Mouse (Mus musculus) retina, adult 2 months (tissue): Measurements from ENCODE around the gene Gm9821.

Experiments
- DNase-seq: peaks from one replicate; pipeline ENCODE4 v3.0.0-alpha.2; 2012; ENCODE audit warnings: low read depth, low spot score

Gene Gm9821

DNA sequence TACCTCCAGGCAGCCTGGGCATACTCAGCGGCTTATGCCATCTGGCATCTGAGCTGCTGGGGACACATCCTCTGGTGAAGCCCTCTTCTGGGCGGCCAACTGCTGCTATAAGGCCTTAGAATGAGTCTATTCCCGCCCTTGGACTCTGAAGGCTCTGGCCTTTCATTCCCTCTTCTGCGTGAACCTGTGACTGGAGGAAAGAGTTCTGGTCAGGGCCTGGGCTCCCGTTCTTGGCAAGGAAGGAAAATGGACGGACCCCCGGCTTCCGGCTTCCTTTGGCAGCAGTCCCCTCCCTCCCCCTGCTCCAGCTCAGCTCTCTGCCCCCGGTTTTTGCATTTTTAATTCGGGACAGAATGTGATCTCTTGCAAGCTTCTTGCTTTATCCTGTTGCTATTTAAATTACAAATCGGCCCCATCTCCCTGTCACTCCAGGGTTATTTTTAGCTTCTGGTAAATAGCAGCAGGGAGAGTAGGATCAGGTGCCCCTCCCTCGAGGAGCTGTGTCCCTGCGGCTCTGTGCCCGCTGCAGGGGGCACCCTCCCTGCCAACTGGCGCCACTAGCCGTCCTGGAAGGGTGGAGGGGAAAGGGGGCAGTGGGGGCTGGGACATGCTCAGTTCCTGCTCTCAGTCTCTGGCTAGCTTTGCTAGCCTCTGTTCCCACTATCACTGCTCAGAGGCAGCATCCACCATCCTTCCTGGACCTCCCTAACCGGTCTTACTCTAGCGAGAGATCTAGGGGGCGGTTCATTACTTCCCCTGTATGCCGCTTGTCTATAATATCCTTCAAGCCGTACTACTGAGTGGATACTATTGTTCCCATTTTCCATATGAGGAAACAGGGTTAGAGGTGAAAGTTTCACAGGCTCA is 26.0 kb downstream of the Gm9821 start:
- DNase-seq = no peak

DNA sequence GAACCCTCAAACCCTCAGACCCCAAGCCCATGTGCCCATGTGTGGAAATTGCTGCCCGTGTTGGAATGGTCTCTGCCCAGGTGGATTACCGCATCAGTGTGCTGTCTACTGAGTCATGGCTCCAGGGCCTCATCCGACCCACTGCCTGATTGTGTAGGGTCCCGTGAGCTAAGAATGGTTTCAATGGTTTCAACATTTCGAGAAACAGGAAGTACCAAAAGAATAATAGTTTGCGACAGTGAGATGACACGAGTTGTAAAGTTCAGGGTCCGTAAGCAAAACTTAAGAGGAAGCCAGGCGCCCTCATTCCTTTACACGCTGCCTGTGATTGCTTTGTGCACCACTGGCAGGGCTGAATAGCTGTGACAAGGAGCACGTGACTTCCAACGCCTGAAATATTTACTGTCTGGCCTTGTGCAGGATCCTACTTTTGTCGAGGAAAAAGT is 26.6 kb downstream of the Gm9821 start:
- no peak for DNase-seq

DNA sequence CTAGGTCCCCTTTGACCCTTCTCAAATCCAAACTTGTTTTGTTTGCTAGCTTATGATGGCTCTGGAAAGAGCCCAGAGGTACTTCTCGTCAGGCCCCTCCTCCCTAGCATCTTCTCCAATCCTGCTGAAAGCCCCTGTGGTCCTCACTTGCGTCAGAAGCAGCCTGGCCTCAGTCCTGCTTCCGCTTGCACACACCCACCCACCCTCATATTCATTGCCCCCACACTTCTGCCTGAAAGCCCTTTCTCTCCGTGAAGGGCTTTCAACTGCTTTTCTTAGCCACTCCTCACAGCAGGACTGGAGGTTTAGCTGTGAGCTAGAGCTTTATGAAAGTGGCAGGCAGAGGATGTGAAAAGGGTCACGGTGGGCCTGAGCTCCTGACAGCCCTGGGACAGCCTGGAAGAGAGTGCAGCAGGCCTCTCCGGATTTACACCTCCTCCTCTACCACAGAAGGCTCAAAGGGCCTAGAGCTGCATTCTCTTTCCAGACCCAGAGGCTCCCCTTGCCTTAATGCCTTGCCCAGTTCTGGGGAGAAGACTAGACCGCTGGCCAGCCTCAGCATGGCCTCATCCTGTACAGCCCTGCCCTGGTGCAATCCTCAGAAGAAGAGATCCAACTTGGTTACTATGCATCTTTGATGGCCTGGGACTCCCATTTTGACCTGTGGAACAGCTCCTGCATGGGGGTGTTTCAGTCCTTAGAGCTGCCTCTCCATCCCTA is 28.1 kb downstream of the Gm9821 start:
- no peak for DNase-seq

DNA sequence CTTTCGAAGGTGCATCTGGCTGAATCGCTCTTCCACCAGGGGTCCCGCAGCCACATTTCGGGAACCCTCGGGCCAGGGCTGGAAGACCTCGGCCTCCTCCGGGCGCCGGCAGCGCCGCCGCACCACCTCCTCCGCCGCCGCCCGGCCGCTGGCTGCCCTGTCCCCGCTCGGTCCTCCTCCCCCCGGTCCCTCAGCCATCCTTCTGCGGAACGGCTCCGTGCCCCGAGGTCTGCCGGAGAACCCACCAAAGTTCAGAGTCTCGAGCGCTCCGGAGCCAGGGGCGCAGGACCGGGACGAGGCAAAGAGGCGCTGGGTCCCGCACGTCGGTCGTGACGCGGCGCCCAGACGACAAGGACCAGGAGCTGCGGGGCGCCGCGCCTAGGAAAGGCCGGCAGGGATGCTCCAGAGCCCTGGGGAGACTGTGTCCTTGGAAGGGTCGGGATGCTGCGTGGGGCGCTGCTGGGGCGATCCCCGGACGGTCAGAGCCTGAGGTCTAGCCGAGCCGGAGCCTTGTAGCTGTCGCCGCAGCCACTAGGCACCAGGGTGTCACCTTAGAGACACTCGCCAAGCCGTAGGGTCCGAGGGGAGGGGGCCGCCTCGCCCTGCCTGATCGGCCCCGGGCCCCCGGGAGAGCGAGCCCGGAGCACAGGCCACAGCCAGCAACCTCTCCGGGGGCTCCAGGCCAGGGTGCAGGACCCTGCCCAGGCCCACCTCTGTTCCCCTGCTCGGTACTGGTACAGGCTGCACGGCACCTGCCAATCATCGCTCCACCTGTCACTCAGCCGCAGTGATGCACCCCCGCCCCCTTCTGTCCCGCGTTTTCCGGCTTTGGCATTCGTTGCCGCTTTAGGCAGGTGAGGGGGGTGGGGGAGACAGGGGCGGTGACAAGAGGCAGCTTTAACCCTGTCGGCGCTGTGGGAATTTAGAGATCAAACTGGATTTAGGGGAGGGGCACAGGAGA is 30.4 kb downstream of the Gm9821 start, which contains the start of gene Dgkz:
TSS of gene Dgkz (minus strand) at position 284 of the 961 bp plus-strand sequence.
- no peak for DNase-seq

DNA sequence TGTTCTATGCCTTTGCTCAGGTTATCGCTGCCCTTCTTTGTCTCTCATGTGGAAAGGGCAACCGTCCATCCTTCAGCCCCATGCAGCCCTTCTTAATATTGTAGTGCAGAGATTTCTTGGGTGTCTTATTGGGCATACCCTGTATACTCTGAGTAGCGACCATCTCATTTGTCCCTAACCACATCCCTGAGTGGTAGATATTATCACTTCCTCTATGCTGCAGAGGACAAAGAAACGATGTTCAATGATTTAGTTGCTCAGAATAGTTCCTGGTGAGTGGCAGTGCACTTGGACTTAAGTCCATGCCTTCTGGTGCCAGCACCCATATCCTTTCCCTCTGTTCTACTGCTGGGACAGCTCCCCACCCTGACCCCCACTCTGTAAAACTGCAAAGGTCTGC is 32.5 kb downstream of the Gm9821 start:
- no peak for DNase-seq

DNA sequence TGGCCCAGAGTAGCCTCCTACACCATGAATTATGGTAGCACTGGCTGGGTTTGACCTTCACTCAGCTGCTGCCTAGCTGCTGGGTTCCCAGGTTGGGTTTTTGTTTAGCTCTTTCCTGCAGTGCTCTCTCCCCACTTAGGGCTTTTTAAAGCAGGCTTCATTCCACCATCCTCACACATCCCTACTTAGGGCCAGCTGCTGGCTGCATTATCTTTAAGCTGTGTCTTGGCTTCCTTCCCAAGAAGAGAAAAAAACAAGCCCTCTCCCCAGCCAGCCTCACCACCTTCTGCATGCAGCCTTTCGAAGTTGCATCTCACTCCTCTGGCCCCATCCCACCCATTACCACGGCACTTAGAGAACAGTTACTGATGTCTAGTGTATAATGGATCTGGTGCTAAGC is 33.0 kb downstream of the Gm9821 start:
- DNase-seq = no peak

DNA sequence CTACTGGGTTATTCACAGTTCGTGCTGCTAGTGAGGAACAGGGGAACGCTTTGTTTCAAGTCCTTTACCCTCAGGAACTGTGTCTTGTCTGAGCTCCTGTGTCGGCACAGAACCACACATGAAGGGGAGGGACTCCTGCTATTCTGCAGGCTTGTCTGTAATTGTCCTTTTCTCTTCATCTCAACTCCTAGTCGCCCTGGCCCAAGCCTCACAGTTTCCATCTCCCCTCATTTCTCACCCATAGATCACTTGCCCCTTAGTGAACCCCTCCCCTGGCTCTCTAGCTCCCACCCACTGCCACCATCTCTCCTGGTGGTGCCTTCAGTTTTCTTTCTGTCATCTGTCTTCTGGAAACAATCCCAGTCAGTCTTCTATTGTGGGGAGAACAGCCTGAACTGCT is 34.7 kb downstream of the Gm9821 start:
- DNase-seq = no peak

DNA sequence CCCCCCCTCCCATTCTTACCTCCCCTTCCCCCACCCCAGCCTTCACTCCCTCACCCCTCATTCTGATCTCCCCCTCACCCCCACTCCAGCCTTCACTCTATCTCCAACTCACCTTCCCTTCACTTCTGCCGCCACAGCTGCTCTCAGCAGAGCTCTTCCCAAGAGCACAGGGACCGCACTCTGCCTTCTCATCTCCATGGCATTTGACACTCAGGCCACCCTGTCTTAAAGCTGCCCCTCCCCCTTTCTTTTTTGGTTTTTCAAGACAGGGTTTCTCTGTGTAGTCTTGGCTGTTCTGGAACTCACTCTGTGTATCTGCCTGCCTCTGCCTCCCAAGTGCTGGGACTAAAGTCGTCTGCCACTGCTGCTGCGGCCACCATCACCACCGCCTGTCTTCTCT is 35.3 kb downstream of the Gm9821 start:
- DNase-seq = no peak

DNA sequence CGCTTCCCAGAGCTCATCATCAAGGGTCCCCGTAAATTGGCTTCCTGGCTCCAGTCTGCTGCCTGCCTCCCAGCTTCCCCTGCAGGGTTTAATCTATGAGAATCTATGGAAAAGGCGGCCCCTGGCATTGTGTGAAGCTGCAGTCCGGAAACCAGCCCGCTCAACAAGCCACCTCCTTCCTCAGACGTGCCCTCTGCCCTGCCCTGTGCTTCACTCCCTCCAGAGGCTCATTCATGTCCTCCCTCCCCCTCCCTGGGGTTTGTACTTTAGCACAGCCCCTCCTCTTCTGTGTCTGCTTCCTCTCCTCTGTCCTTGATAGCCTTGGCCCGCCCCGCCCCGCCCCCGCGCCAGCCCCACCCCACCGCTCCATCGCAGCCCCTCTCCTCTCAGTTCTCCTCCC is 38.9 kb downstream of the Gm9821 start:
- no peak for DNase-seq

DNA sequence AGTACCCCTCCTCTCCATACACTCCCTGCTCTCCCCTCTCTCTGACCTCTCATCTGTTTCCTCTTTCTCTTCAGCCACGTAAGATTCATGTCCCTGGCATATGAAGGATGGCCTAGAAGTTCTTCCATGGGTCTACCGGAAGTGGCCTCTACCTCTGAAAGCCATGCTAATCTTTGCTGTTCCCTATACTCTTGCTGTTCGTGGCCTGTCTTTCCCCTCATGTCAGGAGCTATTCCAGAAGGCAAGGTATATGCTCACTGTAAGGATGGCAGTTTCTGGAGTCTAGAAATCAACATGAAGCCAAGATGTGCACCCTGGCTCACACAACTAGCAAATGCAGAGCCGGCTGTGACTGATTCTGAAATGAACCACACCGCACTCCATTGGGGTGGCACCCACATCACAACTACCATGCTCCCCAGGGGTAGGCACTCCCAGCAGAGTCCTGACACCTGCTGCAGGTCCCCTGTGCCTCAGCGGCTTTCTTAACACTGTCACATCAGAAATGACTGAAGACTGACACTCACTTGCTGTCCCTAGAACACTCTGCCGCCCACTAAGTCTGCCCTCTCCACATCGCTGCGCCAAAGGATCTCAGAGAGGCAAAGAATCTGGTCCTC is 39.5 kb downstream of the Gm9821 start:
- DNase-seq = no peak

DNA sequence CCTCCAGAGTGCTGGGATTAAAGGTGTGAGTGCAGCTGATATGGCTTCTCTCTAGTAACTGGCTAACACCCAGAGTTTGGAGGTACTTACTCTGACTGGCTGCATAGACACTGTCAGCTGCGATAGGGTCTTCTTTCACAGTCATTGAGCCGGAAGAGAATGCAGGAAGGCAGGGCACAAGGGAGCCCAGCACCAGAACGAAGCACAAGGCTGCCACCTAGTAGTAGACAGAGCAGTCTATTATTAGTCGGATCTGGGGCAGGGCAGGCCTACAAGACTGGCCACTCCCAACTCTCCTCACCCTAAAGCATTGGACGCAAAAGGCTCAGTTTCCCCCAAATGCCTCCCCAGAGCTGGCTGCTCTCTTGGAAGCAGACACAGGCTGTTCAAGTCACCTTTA is 40.6 kb downstream of the Gm9821 start:
- DNase-seq = no peak

DNA sequence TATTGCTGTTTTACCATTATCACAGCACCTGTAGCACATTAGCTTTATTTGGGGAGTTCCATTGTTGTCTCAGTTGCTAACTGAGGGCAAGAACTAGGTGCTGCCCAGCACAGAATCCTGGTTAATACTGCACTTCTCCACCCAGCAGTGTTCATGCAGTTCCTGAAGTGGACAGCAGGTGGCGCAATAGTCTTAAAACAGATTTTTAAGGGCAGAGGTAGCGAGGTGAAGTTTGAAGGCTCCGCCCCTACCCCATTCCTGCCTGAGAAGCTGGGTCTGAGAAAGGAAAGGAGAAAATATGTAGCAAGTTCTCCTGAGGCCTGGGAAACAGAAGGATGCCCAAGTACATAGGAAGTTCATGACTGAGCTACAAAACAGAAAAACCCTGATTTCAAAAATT is 42.0 kb downstream of the Gm9821 start:
- peak; percentile 56 for DNase-seq

DNA sequence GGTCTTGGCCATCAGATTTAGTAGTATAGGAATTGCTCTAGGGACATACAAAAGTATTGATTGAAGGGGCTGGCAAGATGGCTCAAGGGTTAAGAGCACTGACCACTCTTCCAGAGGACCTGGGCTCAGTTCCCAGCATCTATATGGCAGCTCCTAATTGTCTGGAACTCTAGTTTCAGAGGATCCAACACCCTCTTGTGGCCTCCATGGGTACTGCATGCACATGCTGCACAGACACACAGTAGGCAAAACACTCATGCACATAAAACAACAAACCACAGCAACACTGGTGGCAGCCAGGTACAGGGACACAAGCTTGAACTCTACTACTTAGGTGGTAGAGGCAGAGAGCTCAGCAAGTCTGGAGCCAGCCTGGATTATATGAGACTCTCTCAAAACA is 44.2 kb downstream of the Gm9821 start:
- no peak for DNase-seq

DNA sequence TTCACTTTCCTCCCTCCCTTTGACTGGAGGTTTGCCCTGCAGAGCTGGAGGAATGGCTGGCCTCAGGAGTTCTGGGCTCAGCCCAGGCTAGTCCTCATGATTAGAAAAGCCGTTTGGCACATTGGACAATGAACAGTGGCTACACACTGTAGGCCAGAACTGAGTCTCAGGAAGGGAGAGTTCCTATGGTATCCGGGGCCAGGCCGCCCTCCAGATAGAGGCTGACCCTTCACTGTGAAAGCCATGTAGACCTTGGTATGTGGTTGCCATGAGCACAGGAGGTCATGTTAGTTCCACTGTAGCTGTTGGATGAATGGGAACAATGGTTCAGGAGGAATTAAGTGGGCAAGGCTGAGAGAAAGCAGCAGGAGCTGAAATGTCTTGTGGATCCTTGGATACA is 47.9 kb downstream of the Gm9821 start:
- no peak for DNase-seq

DNA sequence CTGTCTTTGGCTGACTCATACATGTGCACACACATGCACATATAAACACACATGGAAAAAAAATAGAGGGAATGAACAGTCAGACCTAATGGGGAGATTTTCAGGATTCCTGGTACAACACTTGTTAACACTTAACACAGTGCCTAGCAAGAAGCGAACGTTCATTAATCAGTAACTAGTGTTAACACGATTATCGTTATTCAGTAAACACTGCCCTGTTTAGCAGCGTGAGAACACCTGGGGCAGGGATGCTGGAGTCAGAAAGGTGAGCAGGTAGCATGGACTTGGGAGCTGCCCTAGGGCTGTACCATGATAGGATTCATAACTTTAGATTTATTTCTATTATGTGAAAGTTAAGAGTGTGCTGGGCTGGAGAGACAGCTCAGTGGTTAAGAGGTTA is 50.5 kb downstream of the Gm9821 start:
- DNase-seq = no peak
